Mouse (Mus musculus): ENCODE measurements at regions not wholly inside any gene's neighbourhood (a gene's known extent, or its start where the extent isn't known, plus 50 kb on each side); places are given as distances from the start of the nearest gene placed in this dataset.
"Not testable (repeated sequence)": the region's sequence is repeated elsewhere in the genome, so short reads cannot be mapped to it uniquely, and the experiment has no call there.

GRCm38 (mm10) chrX:103532620-103533199 lies 97.7 kb upstream of the Zcchc13 start:
- H3K4me3 ChIP-seq (ENCODE audit: low read depth, low read length); H3K4me1 ChIP-seq (ENCODE audit: control insufficient read depth, low read depth, low read length); H3K27ac ChIP-seq (ENCODE audit: low read length); H3K36me3 ChIP-seq (ENCODE audit: control insufficient read depth, insufficient read depth); H3K9ac ChIP-seq (ENCODE audit: low read depth, low read length); H3K9me3 ChIP-seq (replicated peaks; ENCODE audit: control insufficient read depth, low read length); H3K4me2 ChIP-seq (ENCODE audit: low read depth, low read length); H3K27me3 ChIP-seq (ENCODE audit: control insufficient read depth, insufficient read depth, low read depth, low read length): not testable (repeated sequence)
- 50% methylated on average over 1 of the region's 2 CpGs for WGBS (ENCODE audit: insufficient replicate concordance)
- ATAC-seq (ENCODE audit: low read depth) = 0 out of 2 replicates have a peak, but pooled peaks have one; percentile 21

- WGBS (ENCODE audit: insufficient replicate concordance) = 49% methylated on average over 11 of the region's 11 CpGs
Observed at GRCm38 (mm10) chrX:103533306-103533705, 97.1 kb upstream of the Zcchc13 start.

GRCm38 (mm10) chrX:103533831-103534230 lies 96.6 kb upstream of the Zcchc13 start:
- 47% methylated on average over 1 of the region's 1 CpGs for WGBS (ENCODE audit: insufficient replicate concordance)
- no peaks in the 10 kb centered on the region for H3K9me3 ChIP-seq (replicated peaks; ENCODE audit: control insufficient read depth, low read length)
- H3K4me3 ChIP-seq (ENCODE audit: low read depth, low read length) = no peak overlapping the region
- no peak overlapping the region for H3K9ac ChIP-seq (ENCODE audit: low read depth, low read length)
- no peaks in the 10 kb centered on the region for H3K36me3 ChIP-seq (ENCODE audit: control insufficient read depth, insufficient read depth)
- H3K27ac ChIP-seq (ENCODE audit: low read length) = no peak overlapping the region
- H3K27me3 ChIP-seq (ENCODE audit: control insufficient read depth, insufficient read depth, low read depth, low read length) = no peaks in the 10 kb centered on the region
- H3K4me1 ChIP-seq (ENCODE audit: control insufficient read depth, low read depth, low read length) = no peaks in the 10 kb centered on the region
- no peak for ATAC-seq (ENCODE audit: low read depth)
- no peak overlapping the region for H3K4me2 ChIP-seq (ENCODE audit: low read depth, low read length)

More at GRCm38 (mm10) chrX:103533306-103533705, 97.1 kb upstream of the Zcchc13 start:
- no peak overlapping the region for H3K4me3 ChIP-seq (ENCODE audit: low read depth, low read length)
- H3K27ac ChIP-seq (ENCODE audit: low read length) = no peak overlapping the region
- ATAC-seq (ENCODE audit: low read depth) = no peak
- no peaks in the 10 kb centered on the region for H3K27me3 ChIP-seq (ENCODE audit: control insufficient read depth, insufficient read depth, low read depth, low read length)
- H3K4me1 ChIP-seq (ENCODE audit: control insufficient read depth, low read depth, low read length) = no peaks in the 10 kb centered on the region
- H3K9ac ChIP-seq (ENCODE audit: low read depth, low read length) = no peak overlapping the region
- H3K9me3 ChIP-seq (replicated peaks; ENCODE audit: control insufficient read depth, low read length) = no peaks in the 10 kb centered on the region
- H3K36me3 ChIP-seq (ENCODE audit: control insufficient read depth, insufficient read depth) = no peaks in the 10 kb centered on the region
- no peak overlapping the region for H3K4me2 ChIP-seq (ENCODE audit: low read depth, low read length)

- 48% methylated on average over 5 of the region's 5 CpGs for WGBS (ENCODE audit: insufficient replicate concordance)
- Histone ChIP-seq H3K27ac (ENCODE audit: low read length) (peak overlapping the region; percentile 66), H3K27me3 (ENCODE audit: control insufficient read depth, insufficient read depth, low read depth, low read length) (no peaks in the 10 kb centered on the region), H3K4me1 (ENCODE audit: control insufficient read depth, low read depth, low read length) (no peaks in the 10 kb centered on the region; the same call in 1 of the 2 replicates), H3K4me2 (ENCODE audit: low read depth, low read length) (no peak overlapping the region), H3K36me3 (ENCODE audit: control insufficient read depth, insufficient read depth) (no peaks in the 10 kb centered on the region), H3K9me3 (replicated peaks; ENCODE audit: control insufficient read depth, low read length) (no peaks in the 10 kb centered on the region), H3K9ac (ENCODE audit: low read depth, low read length) (no peak overlapping the region), H3K4me3 (ENCODE audit: low read depth, low read length) (no peak overlapping the region)
- ATAC-seq (ENCODE audit: low read depth) = peak; percentile 75
Observed at GRCm38 (mm10) chrX:103546490-103547202, 83.7 kb upstream of the Zcchc13 start.

GRCm38 (mm10) chrX:103551304-103551703 lies 79.1 kb upstream of the Zcchc13 start:
- WGBS (ENCODE audit: insufficient replicate concordance) = 62% methylated on average over 14 of the region's 14 CpGs
- Histone ChIP-seq H3K9me3 (replicated peaks; ENCODE audit: control insufficient read depth, low read length) (no peaks in the 10 kb centered on the region), H3K9ac (ENCODE audit: low read depth, low read length) (no peak overlapping the region), H3K36me3 (ENCODE audit: control insufficient read depth, insufficient read depth) (no peaks in the 10 kb centered on the region), H3K27ac (ENCODE audit: low read length) (no peak overlapping the region; the same call in 1 of the 2 replicates), H3K4me1 (ENCODE audit: control insufficient read depth, low read depth, low read length) (no peaks in the 10 kb centered on the region; the same call in 1 of the 2 replicates), H3K27me3 (ENCODE audit: control insufficient read depth, insufficient read depth, low read depth, low read length) (no peaks in the 10 kb centered on the region), H3K4me3 (ENCODE audit: low read depth, low read length) (no peak overlapping the region), H3K4me2 (ENCODE audit: low read depth, low read length) (no peak overlapping the region)
- peak; percentile 52; the same call in 1 of the 2 replicates for ATAC-seq (ENCODE audit: low read depth)

GRCm38 (mm10) chrX:103553196-103553595 lies 77.2 kb upstream of the Zcchc13 start:
- H3K4me1 ChIP-seq (ENCODE audit: control insufficient read depth, low read depth, low read length) = no peaks in the 10 kb centered on the region; the same call in none of the 2 replicates
- H3K9ac ChIP-seq (ENCODE audit: low read depth, low read length) = no peak overlapping the region
- ATAC-seq (ENCODE audit: low read depth) = no peak
- H3K4me3 ChIP-seq (ENCODE audit: low read depth, low read length) = no peak overlapping the region
- H3K4me2 ChIP-seq (ENCODE audit: low read depth, low read length) = no peak overlapping the region
- no peaks in the 10 kb centered on the region for H3K9me3 ChIP-seq (replicated peaks; ENCODE audit: control insufficient read depth, low read length)
- H3K36me3 ChIP-seq (ENCODE audit: control insufficient read depth, insufficient read depth) = no peaks in the 10 kb centered on the region
- 61% methylated on average over 3 of the region's 3 CpGs for WGBS (ENCODE audit: insufficient replicate concordance)
- no peaks in the 10 kb centered on the region for H3K27me3 ChIP-seq (ENCODE audit: control insufficient read depth, insufficient read depth, low read depth, low read length)
- no peak overlapping the region for H3K27ac ChIP-seq (ENCODE audit: low read length)

- no peak overlapping the region for H3K27ac ChIP-seq (ENCODE audit: low read length)
- H3K4me1 ChIP-seq (ENCODE audit: control insufficient read depth, low read depth, low read length) = no peaks in the 10 kb centered on the region; the same call in none of the 2 replicates
- no peak overlapping the region for H3K9ac ChIP-seq (ENCODE audit: low read depth, low read length)
- no peaks in the 10 kb centered on the region for H3K36me3 ChIP-seq (ENCODE audit: control insufficient read depth, insufficient read depth)
- H3K4me2 ChIP-seq (ENCODE audit: low read depth, low read length) = no peak overlapping the region
- H3K4me3 ChIP-seq (ENCODE audit: low read depth, low read length) = no peak overlapping the region
- no peaks in the 10 kb centered on the region for H3K27me3 ChIP-seq (ENCODE audit: control insufficient read depth, insufficient read depth, low read depth, low read length)
- no peak for ATAC-seq (ENCODE audit: low read depth)
- H3K9me3 ChIP-seq (replicated peaks; ENCODE audit: control insufficient read depth, low read length) = no peaks in the 10 kb centered on the region
- WGBS (ENCODE audit: insufficient replicate concordance) = 57% methylated on average over 3 of the region's 3 CpGs
Observed at GRCm38 (mm10) chrX:103553605-103554004, 76.8 kb upstream of the Zcchc13 start.

- ATAC-seq (ENCODE audit: low read depth) = peak; percentile 22; the same call in 1 of the 2 replicates
- not testable (repeated sequence) for H3K4me3 ChIP-seq (ENCODE audit: low read depth, low read length); H3K9ac ChIP-seq (ENCODE audit: low read depth, low read length); H3K36me3 ChIP-seq (ENCODE audit: control insufficient read depth, insufficient read depth); H3K4me2 ChIP-seq (ENCODE audit: low read depth, low read length); H3K27me3 ChIP-seq (ENCODE audit: control insufficient read depth, insufficient read depth, low read depth, low read length); H3K27ac ChIP-seq (ENCODE audit: low read length); H3K9me3 ChIP-seq (replicated peaks; ENCODE audit: control insufficient read depth, low read length); H3K4me1 ChIP-seq (ENCODE audit: control insufficient read depth, low read depth, low read length)
- 29% methylated on average over 4 of the region's 5 CpGs for WGBS (ENCODE audit: insufficient replicate concordance)
Observed at GRCm38 (mm10) chrX:103555041-103555986, 75.1 kb upstream of the Zcchc13 start.
